Mouse (Mus musculus): ENCODE data around the gene Fsd1l.
A peak's percentile ranks its signal among the peaks of the same experiment; 100 is the strongest.
"Not testable (repeated sequence)": the region's sequence is repeated elsewhere in the genome, so short reads cannot be mapped to it uniquely, and the experiment has no call there.

Gene Fsd1l

DNA sequence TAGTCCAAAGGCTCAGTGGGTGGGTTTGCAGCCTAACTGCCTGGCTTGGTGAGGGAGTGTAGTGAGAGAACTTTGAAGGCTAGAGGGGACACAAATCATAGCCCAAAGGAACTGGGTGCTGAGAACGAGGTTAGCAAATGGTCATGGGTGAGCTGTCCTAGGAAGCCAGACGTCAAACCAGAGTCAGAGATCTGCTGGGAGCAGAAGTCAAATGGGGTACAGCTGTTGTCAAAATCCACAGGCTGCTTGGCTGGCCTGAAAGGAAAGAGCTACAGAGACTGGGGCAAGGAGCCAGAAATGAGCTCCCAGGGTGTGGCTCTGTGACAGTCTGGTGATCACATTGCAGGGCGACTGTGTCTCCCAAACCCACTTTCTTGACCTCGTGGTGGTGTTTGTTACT, 2.3 kb upstream of the Fsd1l start:
- DNase-seq (ENCODE audit: low spot score in 2 of 2), result no peak

GRCm38 (mm10) chr4:53630963-53631315, 332 bp upstream of the Fsd1l start:
- DNase-seq (ENCODE audit: low spot score in 2 of 2), result no peak

DNA sequence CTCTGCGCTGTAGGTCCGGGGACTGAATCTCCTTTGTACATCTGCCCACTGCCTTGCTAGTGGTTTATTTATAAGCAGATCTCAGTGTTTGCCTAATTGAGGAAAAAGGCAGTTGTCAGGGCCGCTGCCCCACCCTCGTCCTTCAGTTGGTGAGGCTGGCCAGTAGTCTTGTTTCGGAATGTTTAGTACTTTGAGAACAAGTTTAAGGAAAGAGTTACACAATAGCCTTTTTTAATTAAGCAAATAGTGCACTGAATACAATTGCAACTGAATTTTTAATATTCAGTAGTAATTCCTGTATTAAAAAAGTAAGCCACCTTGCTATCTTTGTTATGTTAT, 709 bp downstream of the Fsd1l start:
- no peak for DNase-seq (ENCODE audit: low spot score in 2 of 2)

- no peak for DNase-seq (ENCODE audit: low spot score in 2 of 2)
Measured at GRCm38 (mm10) chr4:53635336-53635735, 4.1 kb downstream of the Fsd1l start.

GRCm38 (mm10) chr4:53637269-53637909, 6.1 kb downstream of the Fsd1l start:
- no peak for DNase-seq (ENCODE audit: low spot score in 2 of 2)

DNA sequence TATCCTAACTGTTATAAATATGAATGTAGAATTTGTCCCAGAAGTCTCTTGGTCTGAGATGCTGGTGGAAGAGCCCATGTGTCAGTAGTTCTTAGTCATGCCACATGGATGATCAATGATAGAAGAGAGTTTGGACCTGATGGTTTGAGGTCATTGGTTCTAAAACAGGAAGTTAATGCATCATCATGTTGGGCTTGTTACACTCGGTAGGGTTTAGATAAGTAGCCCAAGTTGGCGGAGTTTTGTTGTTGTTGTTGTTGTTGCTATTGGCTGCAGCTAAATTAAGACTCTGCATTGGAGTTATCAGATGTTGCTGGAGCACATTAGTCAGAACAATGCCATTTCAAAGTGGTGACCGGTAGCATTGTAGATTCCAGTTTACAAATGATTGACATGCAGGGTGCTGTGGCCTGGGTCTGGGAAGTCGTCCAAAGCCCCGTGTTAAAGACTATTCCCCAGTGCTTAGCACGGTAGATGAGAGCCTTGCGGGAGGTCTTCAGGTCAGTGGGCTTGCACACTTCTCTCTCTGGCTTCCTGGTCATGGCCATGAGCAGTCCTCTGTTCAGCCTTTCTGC, 7.4 kb downstream of the Fsd1l start:
- no peak for DNase-seq (ENCODE audit: low spot score in 2 of 2)

GRCm38 (mm10) chr4:53658029-53658428, 26.8 kb downstream of the Fsd1l start:
- DNase-seq (ENCODE audit: low spot score in 2 of 2), result no peak

GRCm38 (mm10) chr4:53660711-53661110, 29.4 kb downstream of the Fsd1l start:
- DNase-seq (ENCODE audit: low spot score in 2 of 2), result no peak

GRCm38 (mm10) chr4:53682092-53682491, 50.8 kb downstream of the Fsd1l start:
- no peak for DNase-seq (ENCODE audit: low spot score in 2 of 2)

DNA sequence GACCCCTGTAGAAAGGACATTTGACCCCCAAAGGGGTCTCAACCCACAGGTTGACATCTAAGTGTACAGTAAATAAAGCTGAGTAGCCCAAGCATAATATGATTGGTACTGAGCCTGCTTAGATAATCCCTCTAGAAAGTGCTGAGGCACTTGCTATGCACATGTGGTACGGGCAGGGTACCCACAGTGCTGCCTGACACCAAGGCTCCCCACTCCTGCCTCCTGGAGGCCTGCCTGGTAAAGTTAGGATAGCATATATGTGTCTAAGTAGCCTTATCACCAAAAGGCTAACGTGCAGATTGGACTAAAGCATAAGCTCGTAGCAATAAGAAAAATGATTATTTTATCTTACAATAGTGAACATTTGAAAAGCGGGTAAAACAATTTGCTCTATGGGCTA, 57.7 kb downstream of the Fsd1l start:
- DNase-seq (ENCODE audit: low spot score in 2 of 2), result no peak

DNA sequence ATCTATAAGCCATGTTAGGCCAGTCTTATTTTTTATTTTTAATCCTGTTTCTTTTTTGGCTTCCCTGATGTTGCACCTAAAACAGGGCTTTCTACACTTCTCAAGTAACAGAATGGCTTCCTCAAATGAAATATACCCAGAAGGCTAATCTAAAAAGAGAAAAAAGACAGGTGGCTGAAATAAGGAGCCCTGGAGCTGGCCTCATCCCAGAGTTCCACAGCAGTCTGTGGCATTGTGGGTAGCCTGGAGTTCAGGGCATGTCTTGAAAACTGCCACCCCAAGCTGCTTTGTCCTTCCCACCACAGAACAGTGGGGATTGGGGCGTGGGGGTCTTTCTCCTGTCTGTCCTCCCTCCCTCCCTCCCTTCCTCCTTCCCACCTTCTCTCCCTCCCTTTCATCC, 60.1 kb downstream of the Fsd1l start:
- no peak for DNase-seq (ENCODE audit: low spot score in 2 of 2)

DNA sequence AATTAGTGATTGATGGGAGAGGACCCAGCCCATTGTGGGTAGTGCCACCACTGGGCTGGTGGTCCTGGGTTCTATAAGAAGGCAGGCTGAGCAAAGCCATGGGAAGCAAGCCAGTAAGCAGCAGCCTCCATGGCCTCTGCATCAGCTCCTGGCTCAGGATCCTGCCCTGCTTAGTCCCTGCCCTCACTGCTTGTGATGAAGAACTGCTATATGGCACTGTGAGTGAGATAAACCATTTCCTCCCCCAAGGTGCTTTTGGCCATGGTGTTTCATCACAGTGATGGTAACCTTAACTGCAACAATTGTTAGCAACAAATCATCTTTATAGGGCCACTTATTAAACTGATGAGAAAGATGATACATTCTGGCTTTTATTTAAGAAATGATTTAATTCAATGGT, 77.9 kb downstream of the Fsd1l start:
- not testable (repeated sequence) for DNase-seq (ENCODE audit: low spot score in 2 of 2)

- no peak for DNase-seq (ENCODE audit: low spot score in 2 of 2)
Measured at GRCm38 (mm10) chr4:53710021-53710420, 78.8 kb downstream of the Fsd1l start.

DNA sequence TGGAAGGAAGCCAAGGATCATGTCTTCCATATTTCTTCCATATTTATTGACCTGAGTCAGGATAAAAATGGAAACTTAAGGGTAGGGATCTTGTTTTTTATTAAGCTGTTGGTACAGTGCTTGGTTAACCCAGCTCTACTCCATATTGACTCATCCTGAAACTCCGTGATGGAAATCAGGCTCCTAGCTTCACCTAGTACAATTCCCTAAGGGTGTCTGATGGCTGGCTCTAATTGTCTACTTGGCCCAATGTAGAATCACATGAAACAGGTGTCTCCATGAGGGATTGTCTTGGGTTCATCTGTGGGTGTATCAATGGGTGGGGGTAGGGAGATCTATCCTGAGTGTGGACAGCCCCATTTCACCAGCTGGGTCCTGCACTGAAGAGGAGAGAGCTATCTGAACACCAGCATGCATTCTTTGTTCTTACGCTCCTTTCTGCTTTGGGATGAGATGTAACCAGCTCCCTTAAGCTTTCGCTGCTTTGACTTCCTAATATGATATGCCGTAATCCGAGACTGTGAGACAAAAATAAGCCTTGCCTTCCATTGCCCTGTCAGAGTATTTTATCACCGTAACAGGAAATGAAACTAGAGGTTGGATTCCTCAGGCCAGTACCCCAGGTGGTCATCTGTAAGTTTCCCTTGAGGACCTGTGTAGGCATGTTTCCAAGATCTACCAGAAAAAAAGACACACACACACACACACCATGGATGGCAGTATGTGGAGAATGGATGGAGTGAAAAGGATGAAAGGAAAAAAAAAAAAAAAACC, 79.5 kb downstream of the Fsd1l start:
- DNase-seq (ENCODE audit: low spot score in 2 of 2), result no peak

DNA sequence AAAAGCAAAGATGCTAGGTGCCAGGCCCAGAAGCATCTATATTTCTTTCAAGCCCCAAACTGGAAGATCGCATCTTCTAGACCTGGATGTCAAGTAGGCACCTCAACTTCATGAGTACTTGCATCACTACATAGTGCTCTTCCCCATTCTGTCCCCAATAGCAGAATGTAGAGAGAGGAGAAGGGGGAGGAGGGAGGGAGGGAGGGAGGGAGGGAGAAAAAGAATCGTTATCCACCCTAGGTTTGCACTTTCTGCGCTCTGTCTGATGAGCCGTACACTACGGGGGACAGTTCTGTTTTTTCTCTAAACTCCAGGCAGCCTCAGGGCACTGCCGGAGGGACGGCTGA, 82.4 kb downstream of the Fsd1l start, which contains the start of gene Fktn:
Gene Fktn, plus strand, starts transcription at position 295 of the 347 bp plus-strand sequence.
- no peak for DNase-seq (ENCODE audit: low spot score in 2 of 2)

GRCm38 (mm10) chr4:53714051-53714814, 83.0 kb downstream of the Fsd1l start:
- peak; percentile 83 to 94 for DNase-seq (ENCODE audit: low spot score in 2 of 2)

DNA sequence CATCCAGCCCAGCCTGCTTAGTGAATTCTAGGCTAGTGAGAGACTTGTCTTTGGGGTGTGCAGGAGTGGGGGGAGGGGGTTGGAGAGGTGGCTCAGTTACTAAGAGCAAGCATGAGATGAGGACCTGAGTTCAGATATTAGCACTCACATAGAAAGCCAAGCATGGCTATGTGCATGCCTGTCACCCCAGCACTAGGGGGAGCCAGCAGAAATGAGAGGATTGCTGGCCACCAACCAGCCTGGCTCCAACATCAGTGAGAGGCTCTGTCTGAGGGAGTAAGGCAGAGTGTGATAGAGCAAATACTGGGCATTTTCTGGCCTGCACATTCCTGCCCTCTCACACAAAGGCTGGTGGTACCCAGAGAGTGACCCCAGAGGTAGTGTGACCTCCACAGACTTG, 84.7 kb downstream of the Fsd1l start:
- no peak for DNase-seq (ENCODE audit: low spot score in 2 of 2)

- no peak for DNase-seq (ENCODE audit: low spot score in 2 of 2)
Measured at GRCm38 (mm10) chr4:53717546-53717945, 86.3 kb downstream of the Fsd1l start.

- no peak for DNase-seq (ENCODE audit: low spot score in 2 of 2)
Measured at GRCm38 (mm10) chr4:53718261-53718660, 87.0 kb downstream of the Fsd1l start.

- no peak for DNase-seq (ENCODE audit: low spot score in 2 of 2)
Measured at GRCm38 (mm10) chr4:53722506-53722905, 91.2 kb downstream of the Fsd1l start.

DNA sequence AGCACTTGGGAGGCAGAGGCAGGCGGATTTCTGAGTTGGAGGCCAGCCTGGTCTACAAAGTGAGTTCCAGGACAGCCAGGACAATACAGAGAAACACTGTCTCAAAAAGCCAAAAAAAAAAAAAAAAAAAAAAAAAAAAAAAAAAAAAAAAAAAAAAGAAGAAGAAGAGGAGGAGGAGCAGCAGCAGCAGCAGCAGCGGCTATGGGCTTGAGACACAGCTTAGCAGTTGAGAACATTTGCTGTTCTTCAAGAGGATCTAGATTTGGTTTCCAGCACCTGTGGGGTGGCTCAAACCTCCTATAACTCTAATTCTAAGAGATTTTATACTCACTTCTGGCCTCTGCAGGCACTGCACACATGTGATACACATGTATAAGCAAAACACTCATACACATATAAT, 94.8 kb downstream of the Fsd1l start:
- not testable (repeated sequence) for DNase-seq (ENCODE audit: low spot score in 2 of 2)

DNA sequence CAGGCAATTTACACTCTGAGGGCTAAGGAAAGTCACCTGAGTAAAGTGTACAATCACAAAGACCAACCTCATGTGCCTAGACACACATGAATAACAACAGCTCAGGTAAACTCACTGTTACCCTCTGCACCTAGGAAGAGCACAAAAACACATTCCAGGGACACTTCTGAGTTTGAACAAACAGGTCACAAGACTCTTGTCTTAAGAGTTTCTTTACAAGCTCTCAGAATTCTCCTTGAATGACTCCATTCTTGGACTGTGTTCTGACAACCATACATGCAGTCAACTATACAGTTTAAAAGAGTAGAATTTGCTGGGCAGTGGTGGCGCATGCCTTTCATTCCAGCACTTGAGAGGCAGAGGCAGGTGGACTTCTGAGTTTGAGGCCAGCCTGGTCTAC, 96.8 kb downstream of the Fsd1l start:
- DNase-seq (ENCODE audit: low spot score in 2 of 2), result no peak
